22 mouse cellular contexts compared by ENCODE assay signal in genomic region chr17:32437106-32437505, GRCm38 (mm10). TPM values are rescaled to one million over a fixed set of nuclear protein-coding genes. Genes with fewer than 3 reads are reported as not detected.
"Had no signal": no experiment of that assay in that cellular context is flagged by ENCODE, and none has a peak within 500 bp of the region (broad histone marks: within the 10 kb centered on the region; RNA-seq: fewer than 3 reads in every experiment).

No protein-coding gene starts in this region.

- ATAC-seq: midbrain, embryonic 16.5 days had no signal

- DNase-seq: lung, embryonic 14.5 days; lung, postnatal 10 days; lung, postnatal 4 days; midbrain, embryonic 14.5 days; retina, postnatal 1 day; right cerebral cortex, adult 18-20 months; right cerebral cortex, postnatal 25 days; right cerebral cortex, postnatal 4 days; spleen, adult 18-20 months; thymus, adult 18-20 months; thymus, postnatal 25 days; thymus, postnatal 4 days had no signal

RNA-seq across cellular contexts. Expression of gene Pglyrp2, which starts 13.1 kb away (rescaled TPM):
- polyA plus RNA-seq: lung, embryonic 16.5 days; midbrain, embryonic 10.5 days; midbrain, embryonic 12.5 days; midbrain, embryonic 14.5 days; midbrain, embryonic 16.5 days; myocyte; neural tube, embryonic 11.5 days; neural tube, embryonic 13.5 days; neural tube, embryonic 15.5 days; stomach, embryonic 14.5 days had no signal

RNA-seq across cellular contexts. Expression of gene Cyp4f39, which starts 15.4 kb away (rescaled TPM):
- total RNA-seq: megakaryocyte, adult 5-6 weeks had no signal

RNA-seq across cellular contexts. Expression of gene Rasal3, which starts 33.7 kb away (rescaled TPM):
- polyA plus RNA-seq: myocyte had no signal
